Mouse (Mus musculus) CD8-positive naive resting alpha-beta T cell, adult 2 months (primary cell): ENCODE measurements around the gene Fam216a.

Source experiments
- DNase-seq, 2 experiments: peaks; one replicate each; pipeline ENCODE4 v3.0.0; 2022; ENCODE audit warnings: low read depth in 2 of 2, low spot score in 2 of 2

Fam216a gene

GRCm38 (mm10) chr5:122391178-122391785, 19.1 kb upstream of the Fam216a start:
- no peak for DNase-seq

- no peak for DNase-seq
Observed at GRCm38 (mm10) chr5:122390671-122391070, 18.5 kb upstream of the Fam216a start.

GRCm38 (mm10) chr5:122390006-122390405, 17.8 kb upstream of the Fam216a start:
- no peak for DNase-seq

GRCm38 (mm10) chr5:122379374-122380155, 7.4 kb upstream of the Fam216a start:
- DNase-seq: peak; percentile 68 to 76

GRCm38 (mm10) chr5:122378171-122378570, 6.0 kb upstream of the Fam216a start:
- DNase-seq: no peak

GRCm38 (mm10) chr5:122377101-122377833, 5.1 kb upstream of the Fam216a start:
- no peak for DNase-seq

GRCm38 (mm10) chr5:122372878-122373277, 714 bp upstream of the Fam216a start:
- DNase-seq: no peak

- no peak for DNase-seq
Observed at GRCm38 (mm10) chr5:122371591-122372191, 473 bp downstream of the Fam216a start, which contains the start of gene Gpn3. TSS of gene Gpn3 (plus strand) at chr5:122371876.

GRCm38 (mm10) chr5:122354492-122355067, 17.6 kb downstream of the Fam216a start:
- no peak for DNase-seq

GRCm38 (mm10) chr5:122353807-122354491, 18.2 kb downstream of the Fam216a start, which contains the start of the genes Rad9b and Vps29:
TSS of gene Rad9b (minus strand) at chr5:122354233.
TSS of gene Vps29 (plus strand) at chr5:122354369.
- peak; percentile 96 to 98 for DNase-seq

- no peak for DNase-seq
Observed at GRCm38 (mm10) chr5:122345777-122346176, 26.4 kb downstream of the Fam216a start.

- DNase-seq: peak; percentile 77 to 83
Observed at GRCm38 (mm10) chr5:122344260-122344659, 27.9 kb downstream of the Fam216a start.

- DNase-seq: peak in 1 of 2 experiments; percentile 19
Observed at GRCm38 (mm10) chr5:122343768-122344167, 28.4 kb downstream of the Fam216a start.

- no peak for DNase-seq
Observed at GRCm38 (mm10) chr5:122342874-122343273, 29.3 kb downstream of the Fam216a start.

GRCm38 (mm10) chr5:122336554-122337294, 35.4 kb downstream of the Fam216a start:
- DNase-seq: no peak

- no peak for DNase-seq
Observed at GRCm38 (mm10) chr5:122334682-122335081, 37.5 kb downstream of the Fam216a start.

GRCm38 (mm10) chr5:122330269-122330668, 41.9 kb downstream of the Fam216a start:
- DNase-seq: no peak

GRCm38 (mm10) chr5:122327283-122327682, 44.9 kb downstream of the Fam216a start:
- no peak for DNase-seq

- no peak for DNase-seq
Observed at GRCm38 (mm10) chr5:122325477-122325876, 46.7 kb downstream of the Fam216a start.
